Mouse (Mus musculus) thymus, postnatal 0 days (tissue): Measurements from ENCODE around the gene Mrgprf. TPM values are rescaled to one million over a fixed set of nuclear protein-coding genes. Genes with fewer than 3 reads are reported as not detected.

Source experiments
- DNase-seq: peaks from one replicate; pipeline ENCODE4 v3.0.0-alpha.2; 2015; ENCODE audit warnings: low spot score
- polyA plus RNA-seq: library from polyadenylated mRNA; unstranded; fragments of >200 nt; fragmentation: Nextera tagmentation; extraction: Ambion mirVana; gene quantifications from 2 replicates; pipeline ENCODE4 v1.2.1, GENCODE M21; 2015

The Mrgprf gene
- polyA plus RNA-seq, 1 experiment from 2014 or later, result 1.1 TPM

GRCm38 (mm10) chr7:145299562-145300320, 887 bp upstream of the Mrgprf start:
- no peak for DNase-seq

GRCm38 (mm10) chr7:145301008-145301340, 346 bp downstream of the Mrgprf start:
- no peak for DNase-seq

- no peak for DNase-seq
Measured at GRCm38 (mm10) chr7:145301341-145302005, 845 bp downstream of the Mrgprf start.

GRCm38 (mm10) chr7:145302488-145303285, 2.1 kb downstream of the Mrgprf start:
- peak; percentile 30 for DNase-seq

- no peak for DNase-seq
Measured at GRCm38 (mm10) chr7:145304153-145304552, 3.5 kb downstream of the Mrgprf start.

- no peak for DNase-seq
Measured at GRCm38 (mm10) chr7:145307636-145308035, 7.0 kb downstream of the Mrgprf start.

- no peak for DNase-seq
Measured at GRCm38 (mm10) chr7:145308061-145308675, 7.5 kb downstream of the Mrgprf start.

DNA sequence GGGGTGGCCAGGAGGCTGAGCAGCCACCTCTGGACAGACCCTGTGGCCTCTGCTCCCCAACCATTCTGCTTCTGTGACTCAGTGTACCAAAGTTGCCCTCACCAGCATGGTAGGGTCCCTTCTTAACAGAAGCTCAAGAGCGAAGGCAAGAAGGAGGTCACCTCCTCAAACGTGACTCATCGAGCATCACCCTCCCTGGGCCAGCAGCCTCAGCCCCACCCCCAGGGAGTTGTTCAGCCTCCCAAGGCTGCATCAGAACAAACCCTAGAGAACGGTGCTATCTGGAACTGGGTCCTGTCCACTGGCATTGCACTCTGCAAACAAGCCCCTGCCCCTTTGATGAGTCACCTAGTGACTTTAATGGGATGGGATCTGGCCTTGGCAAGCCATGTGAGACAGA, 8.2 kb downstream of the Mrgprf start:
- no peak for DNase-seq

DNA sequence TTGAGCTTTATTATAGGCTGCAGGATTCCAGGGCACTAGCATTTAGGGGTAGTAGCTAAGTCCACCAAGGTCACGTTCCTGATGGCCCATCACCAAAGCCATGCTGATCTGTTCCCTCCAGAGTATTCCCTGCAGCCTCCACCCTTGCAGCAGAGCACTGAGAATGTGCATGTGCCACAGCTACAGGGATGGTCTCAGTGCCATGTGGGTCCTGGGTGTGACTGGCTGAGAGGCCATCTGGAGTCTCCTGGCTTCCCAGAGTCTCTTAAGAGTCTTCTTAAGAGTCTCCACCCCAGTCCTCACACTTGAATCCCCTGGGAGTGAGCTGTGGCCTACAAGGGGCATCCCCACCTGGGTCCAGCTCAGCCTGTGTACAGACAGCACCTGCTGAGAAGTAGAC, 9.2 kb downstream of the Mrgprf start:
- no peak for DNase-seq

DNA sequence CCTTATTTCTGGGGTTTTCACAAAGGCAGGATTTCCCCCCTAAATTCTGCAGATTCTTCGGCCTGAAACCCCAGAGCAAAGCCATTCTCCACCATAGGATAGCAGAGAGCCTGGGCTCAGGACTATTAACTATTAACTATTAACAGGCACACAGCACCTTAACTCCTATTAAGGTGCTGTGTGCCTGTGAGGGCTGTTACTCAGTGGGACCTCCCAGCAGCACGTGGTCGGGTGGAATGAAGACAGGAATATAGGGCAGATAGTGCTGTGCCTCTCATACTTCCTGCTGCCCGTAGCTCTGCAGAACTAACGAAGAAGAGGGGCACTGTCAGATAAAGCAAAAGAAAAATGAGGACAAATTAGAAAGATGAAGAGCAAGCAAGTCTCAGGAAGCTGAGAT, 9.9 kb downstream of the Mrgprf start:
- DNase-seq, result no peak

DNA sequence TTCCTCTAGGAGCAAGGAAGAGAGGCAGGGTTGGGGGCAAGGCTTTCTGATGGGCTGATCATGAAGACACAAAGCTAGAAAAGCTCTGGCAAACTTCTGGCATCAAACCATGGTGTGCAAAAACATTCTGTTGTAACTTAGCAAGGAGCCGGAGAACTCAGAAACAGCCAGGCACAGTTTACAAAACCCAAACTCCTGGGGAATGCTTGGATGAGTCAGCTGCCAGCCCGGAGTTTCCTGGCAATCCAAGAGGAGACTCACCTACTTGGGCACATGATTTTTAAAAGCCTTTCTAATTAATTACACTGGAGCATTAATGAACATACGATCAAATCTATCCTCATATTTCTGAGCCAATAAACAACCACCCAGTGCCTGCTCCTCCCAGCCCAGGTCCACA, 11.5 kb downstream of the Mrgprf start:
- DNase-seq, result no peak

GRCm38 (mm10) chr7:145314785-145315411, 14.3 kb downstream of the Mrgprf start, which contains the start of gene Mrgprd:
TSS of gene Mrgprd (plus strand) at chr7:145314835.
- DNase-seq, result no peak

DNA sequence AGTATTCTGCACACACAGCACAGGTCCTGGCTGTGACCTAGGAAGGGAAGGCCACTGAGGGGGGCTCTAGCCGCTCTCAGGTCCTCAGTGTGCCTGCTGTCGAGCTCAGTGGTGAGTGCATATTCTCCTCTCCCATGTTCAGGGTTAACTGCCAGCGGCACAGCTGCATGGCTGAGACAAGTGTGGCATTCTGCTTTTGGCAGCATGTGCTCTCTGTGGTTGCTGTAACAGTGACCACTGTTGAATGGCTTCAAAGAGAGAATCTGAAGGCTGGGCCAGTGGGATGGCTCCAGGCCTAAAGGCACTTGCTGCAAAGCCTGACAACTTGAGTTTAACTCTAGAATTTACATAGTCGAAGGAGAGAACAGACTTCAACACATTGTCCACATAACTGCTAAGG, 16.9 kb downstream of the Mrgprf start:
- DNase-seq, result no peak

DNA sequence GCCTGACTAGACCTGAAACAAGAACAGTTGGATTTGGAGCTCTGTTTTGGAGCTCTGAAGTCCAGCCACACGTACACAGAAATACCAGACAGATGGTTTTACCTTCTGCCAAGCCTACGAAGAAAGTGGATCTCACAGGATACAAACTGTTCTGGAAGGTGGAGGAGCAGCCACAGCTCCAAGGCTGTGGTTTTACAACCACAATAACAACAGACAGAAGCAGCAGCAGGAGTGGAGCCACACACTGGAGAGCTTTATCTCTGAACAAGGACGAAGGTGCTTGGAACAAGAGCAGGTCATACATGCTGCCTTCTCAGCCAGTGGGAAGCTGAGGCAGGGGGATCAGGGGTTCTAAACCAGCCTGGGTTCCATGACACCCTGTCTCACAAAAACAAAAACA, 18.9 kb downstream of the Mrgprf start:
- no peak for DNase-seq

- no peak for DNase-seq
Measured at GRCm38 (mm10) chr7:145323607-145324006, 23.0 kb downstream of the Mrgprf start.

- no peak for DNase-seq
Measured at GRCm38 (mm10) chr7:145325697-145326096, 25.1 kb downstream of the Mrgprf start.

DNA sequence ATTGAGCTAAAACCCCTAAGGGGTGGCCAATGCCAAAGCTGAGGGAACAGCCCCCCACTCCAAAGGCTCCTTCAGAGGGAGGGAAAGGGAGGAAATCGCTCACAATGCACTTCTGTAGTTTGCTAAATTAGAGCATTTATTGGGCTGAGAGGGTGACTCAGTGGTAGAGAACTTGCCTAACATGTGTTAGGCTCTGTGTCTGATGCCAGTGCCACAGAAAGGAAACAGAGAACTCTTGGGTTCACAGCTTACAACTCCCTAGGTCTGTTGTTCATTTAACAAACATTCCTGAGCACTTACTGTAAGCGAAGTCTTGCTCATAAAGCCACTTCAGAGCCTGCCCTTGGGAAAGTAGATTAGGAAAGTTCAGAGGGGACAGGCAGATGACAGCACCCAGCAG, 29.4 kb downstream of the Mrgprf start:
- DNase-seq, result no peak

DNA sequence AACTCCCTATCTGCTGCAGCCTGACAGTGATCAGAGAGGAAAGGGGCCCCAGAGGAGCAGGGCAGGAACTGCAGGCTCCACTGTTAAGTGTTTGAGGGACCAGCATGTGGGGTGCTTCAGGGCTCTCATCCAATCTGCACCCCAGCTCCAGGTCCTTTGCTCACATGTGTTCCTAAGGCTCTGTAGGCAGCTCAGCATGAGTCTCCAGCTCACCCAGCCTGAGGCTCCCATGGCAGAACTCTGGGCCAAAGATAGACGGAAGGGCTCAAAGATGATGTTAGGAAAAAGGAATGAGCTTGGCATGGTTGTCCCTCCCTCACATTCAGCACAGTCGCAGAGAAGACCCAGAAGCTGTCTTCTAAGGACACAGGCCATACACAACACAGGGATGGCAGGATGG, 30.0 kb downstream of the Mrgprf start:
- no peak for DNase-seq

- no peak for DNase-seq
Measured at GRCm38 (mm10) chr7:145332376-145333041, 31.9 kb downstream of the Mrgprf start.

- DNase-seq, result no peak
Measured at GRCm38 (mm10) chr7:145333936-145334335, 33.3 kb downstream of the Mrgprf start.
